ENCODE assay signal across 10 mouse cellular contexts in genomic region chr5:23502317-23502937, GRCm38 (mm10).
DNase-seq lines count a peak whose midpoint lies in the region; ATAC-seq lines count a peak whose summit lies in the region.
"Had no signal": no experiment of that assay in that cellular context is flagged by ENCODE, and none has a peak within 500 bp of the region (broad histone marks: within the 10 kb centered on the region; RNA-seq: fewer than 3 reads in every experiment).

No protein-coding gene starts in this region.

- peaks cover 81% of the 10 kb centered on the region for H3K36me3 ChIP-seq in heart, embryonic 10.5 days
- peaks cover 37% of the 10 kb centered on the region for H3K36me3 ChIP-seq in midbrain, embryonic 11.5 days (ENCODE audit: control insufficient read depth, insufficient read depth, low read length)
- peaks cover 89% of the 10 kb centered on the region for H3K36me3 ChIP-seq in midbrain, embryonic 10.5 days
- peaks cover 81% of the 10 kb centered on the region for H3K36me3 ChIP-seq in limb, embryonic 12.5 days
- H3K36me3 ChIP-seq in stomach, embryonic 15.5 days = peaks cover 35% of the 10 kb centered on the region

- H3K4me3 ChIP-seq in heart, embryonic 10.5 days = no peak overlapping the region
- H3K4me3 ChIP-seq in midbrain, embryonic 11.5 days (ENCODE audit: low read depth, low read length) = no peak overlapping the region
- no peak overlapping the region for H3K4me3 ChIP-seq in midbrain, embryonic 10.5 days
- no peak overlapping the region for H3K4me3 ChIP-seq in limb, embryonic 12.5 days (replicated peaks)
- H3K4me3 ChIP-seq in stomach, embryonic 15.5 days (replicated peaks) = no peak overlapping the region

- peaks cover 4% of the 10 kb centered on the region for H3K4me1 ChIP-seq in heart, embryonic 10.5 days
- H3K4me1 ChIP-seq in midbrain, embryonic 11.5 days (ENCODE audit: control insufficient read depth, insufficient read depth, low read length) = no peaks in the 10 kb centered on the region
- H3K4me1 ChIP-seq in midbrain, embryonic 10.5 days = peaks cover 3% of the 10 kb centered on the region; the same call in 1 of the 2 replicates
- peaks cover 15% of the 10 kb centered on the region for H3K4me1 ChIP-seq in limb, embryonic 12.5 days (replicated peaks)
- no peaks in the 10 kb centered on the region for H3K4me1 ChIP-seq in stomach, embryonic 15.5 days

- peak; percentile 62 for ATAC-seq in midbrain, embryonic 11.5 days (ENCODE audit: low FRiP score)
- ATAC-seq in limb, embryonic 12.5 days (ENCODE audit: insufficient number of reproducible peaks, insufficient read depth, low FRiP score, low TSS enrichment, low read depth) = peak; percentile 73
- peak; percentile 7; the same call in 1 of the 2 replicates for ATAC-seq in stomach, embryonic 15.5 days (ENCODE audit: insufficient read depth, low FRiP score, low read depth)
- ATAC-seq: activated CD4-positive, CD25-positive, alpha-beta regulatory T cell, adult 4 months had no signal

- peak; percentile 71 for DNase-seq in heart, embryonic 10.5 days (ENCODE audit: low spot score)
- DNase-seq in heart, postnatal 4 days = no peak
- no peak for DNase-seq in midbrain, embryonic 11.5 days (ENCODE audit: low spot score, missing footprints)
- no peak for DNase-seq in midbrain, embryonic 10.5 days (ENCODE audit: low spot score)
- no peak for DNase-seq in embryo, embryonic 9.5 days (ENCODE audit: extremely low spot score)
- DNase-seq in layer of hippocampus, postnatal 10 days (ENCODE audit: low spot score in 2 of 2) = no peak
- DNase-seq: cerebellum, adult 11-12 months had no signal

- H3K9ac ChIP-seq in midbrain, embryonic 11.5 days (ENCODE audit: low read length) = no peak overlapping the region
- no peak overlapping the region for H3K9ac ChIP-seq in limb, embryonic 12.5 days (replicated peaks)
- no peak overlapping the region for H3K9ac ChIP-seq in stomach, embryonic 15.5 days

- no peak overlapping the region for H3K27ac ChIP-seq in heart, embryonic 10.5 days
- no peak overlapping the region for H3K27ac ChIP-seq in midbrain, embryonic 11.5 days (ENCODE audit: low read depth, low read length)
- H3K27ac ChIP-seq in midbrain, embryonic 10.5 days (replicated peaks) = no peak overlapping the region
- H3K27ac ChIP-seq in limb, embryonic 12.5 days = 0 out of 2 replicates have a peak overlapping the region, but pooled peaks have one; percentile 41
- H3K27ac ChIP-seq in stomach, embryonic 15.5 days = no peak overlapping the region

- H3K4me2 ChIP-seq in midbrain, embryonic 11.5 days = no peak overlapping the region
- H3K4me2 ChIP-seq in limb, embryonic 12.5 days = no peak overlapping the region
- no peak overlapping the region for H3K4me2 ChIP-seq in stomach, embryonic 15.5 days

- H3K9me3 ChIP-seq in heart, embryonic 10.5 days = no peaks in the 10 kb centered on the region
- no peaks in the 10 kb centered on the region for H3K9me3 ChIP-seq in midbrain, embryonic 11.5 days (ENCODE audit: control insufficient read depth, low read length)
- no peaks in the 10 kb centered on the region for H3K9me3 ChIP-seq in midbrain, embryonic 10.5 days (replicated peaks)
- no peaks in the 10 kb centered on the region for H3K9me3 ChIP-seq in limb, embryonic 12.5 days
- H3K9me3 ChIP-seq in stomach, embryonic 15.5 days = no peaks in the 10 kb centered on the region

- H3K27me3 ChIP-seq in heart, embryonic 10.5 days (ENCODE audit: insufficient read depth, poor library complexity, severe bottlenecking) = no peaks in the 10 kb centered on the region
- H3K27me3 ChIP-seq in midbrain, embryonic 11.5 days (ENCODE audit: control insufficient read depth, insufficient read depth, low read length) = no peaks in the 10 kb centered on the region
- H3K27me3 ChIP-seq in midbrain, embryonic 10.5 days (ENCODE audit: low read depth, poor library complexity, severe bottlenecking) = no peaks in the 10 kb centered on the region
- H3K27me3 ChIP-seq in limb, embryonic 12.5 days = no peaks in the 10 kb centered on the region
- no peaks in the 10 kb centered on the region for H3K27me3 ChIP-seq in stomach, embryonic 15.5 days (replicated peaks)

- WGBS in heart, embryonic 10.5 days = 81% methylated on average over 13 of the region's 13 CpGs
- 79% methylated on average over 11 of the region's 13 CpGs for WGBS in midbrain, embryonic 11.5 days
- WGBS in midbrain, embryonic 10.5 days = 86% methylated on average over 13 of the region's 13 CpGs
- WGBS in limb, embryonic 12.5 days = 55% methylated on average over 12 of the region's 13 CpGs
- 76% methylated on average over 12 of the region's 13 CpGs for WGBS in stomach, embryonic 15.5 days

Comparison
In these comparisons a context has a peak if more than half of its experiments do, and no peak if none do; other contexts are left out.
1. ATAC-seq: peak in every context shown above with its lines; median percentile 73 in limb, embryonic 12.5 days; 62 in midbrain, embryonic 11.5 days; 7 in stomach, embryonic 15.5 days.